Mouse (Mus musculus): ENCODE data around the gene Syt14. TPM values are rescaled to one million over a fixed set of nuclear protein-coding genes. Genes with fewer than 3 reads are reported as not detected.

Syt14 gene
- polyA plus RNA-seq, 1 experiment from 2014 or later = 0.62 TPM

- no peak overlapping the region for H3K9ac ChIP-seq (ENCODE audit: low read depth, low read length)
- H3K27ac ChIP-seq = no peak overlapping the region
- peak; percentile 48; the same call in 1 of the 2 replicates for TF ChIP-seq CTCF (IDR thresholded peaks at IDR 0.05; ENCODE audit: low read depth)
- no peaks in the 10 kb centered on the region for H3K36me3 ChIP-seq (ENCODE audit: insufficient read depth, low read length)
- H3K4me3 ChIP-seq (replicated peaks; ENCODE audit: low read depth, low read length) = no peak overlapping the region
- DNase-seq (ENCODE audit: low spot score) (peak; percentile 25), ATAC-seq (replicated peaks; ENCODE audit: low FRiP score, low read depth) (no peak)
- no peaks in the 10 kb centered on the region for H3K9me3 ChIP-seq (replicated peaks; ENCODE audit: low read length)
- 64% methylated on average over 2 of the region's 2 CpGs for WGBS
- no peaks in the 10 kb centered on the region; the same call in 1 of the 2 replicates for H3K4me1 ChIP-seq (replicated peaks; ENCODE audit: insufficient read depth, low read length)
- no peaks in the 10 kb centered on the region for H3K27me3 ChIP-seq (ENCODE audit: insufficient read depth, low read length)
- H3K4me2 ChIP-seq (ENCODE audit: low read length) = no peak overlapping the region
These were observed 152.8 kb downstream of the Syt14 start for GRCm38 (mm10) chr1:192882617-192883295.

- H3K9ac ChIP-seq (ENCODE audit: low read depth, low read length) = no peak overlapping the region
- DNase-seq (ENCODE audit: low spot score) (peak; percentile 27), ATAC-seq (replicated peaks; ENCODE audit: low FRiP score, low read depth) (no peak)
- peak; percentile 53 for TF ChIP-seq CTCF (IDR thresholded peaks at IDR 0.05; ENCODE audit: low read depth)
- no peak overlapping the region for H3K4me3 ChIP-seq (replicated peaks; ENCODE audit: low read depth, low read length)
- H3K36me3 ChIP-seq (ENCODE audit: insufficient read depth, low read length) = no peaks in the 10 kb centered on the region
- H3K9me3 ChIP-seq (replicated peaks; ENCODE audit: low read length) = no peaks in the 10 kb centered on the region
- WGBS = 85% methylated on average over 4 of the region's 4 CpGs
- H3K27ac ChIP-seq = no peak overlapping the region
- H3K4me2 ChIP-seq (ENCODE audit: low read length) = no peak overlapping the region
- no peaks in the 10 kb centered on the region for H3K27me3 ChIP-seq (ENCODE audit: insufficient read depth, low read length)
- H3K4me1 ChIP-seq (replicated peaks; ENCODE audit: insufficient read depth, low read length) = no peaks in the 10 kb centered on the region; the same call in 1 of the 2 replicates
These were observed 155.4 kb downstream of the Syt14 start for GRCm38 (mm10) chr1:192880130-192880529.

- H3K4me1 ChIP-seq (replicated peaks; ENCODE audit: insufficient read depth, low read length) = no peaks in the 10 kb centered on the region
- H3K9ac ChIP-seq (ENCODE audit: low read depth, low read length) = no peak overlapping the region
- no peak for DNase-seq (ENCODE audit: low spot score)
- no peak overlapping the region for H3K27ac ChIP-seq
- WGBS = 89% methylated on average over 7 of the region's 7 CpGs
- H3K4me3 ChIP-seq (replicated peaks; ENCODE audit: low read depth, low read length) = no peak overlapping the region
- no peak overlapping the region for H3K4me2 ChIP-seq (ENCODE audit: low read length)
- ATAC-seq (replicated peaks; ENCODE audit: low FRiP score, low read depth) = no peak
- no peaks in the 10 kb centered on the region for H3K36me3 ChIP-seq (ENCODE audit: insufficient read depth, low read length)
- TF ChIP-seq CTCF (IDR thresholded peaks at IDR 0.05; ENCODE audit: low read depth) = no peak
- no peaks in the 10 kb centered on the region for H3K27me3 ChIP-seq (ENCODE audit: insufficient read depth, low read length)
- no peaks in the 10 kb centered on the region for H3K9me3 ChIP-seq (replicated peaks; ENCODE audit: low read length)
These were observed 156.4 kb downstream of the Syt14 start for GRCm38 (mm10) chr1:192879086-192879580.

GRCm38 (mm10) chr1:192872841-192873240, 162.7 kb downstream of the Syt14 start:
- no peak for TF ChIP-seq CTCF (IDR thresholded peaks at IDR 0.05; ENCODE audit: low read depth)
- Histone ChIP-seq H3K36me3 (ENCODE audit: insufficient read depth, low read length) (no peaks in the 10 kb centered on the region), H3K4me3 (replicated peaks; ENCODE audit: low read depth, low read length) (no peak overlapping the region), H3K27ac (no peak overlapping the region), H3K27me3 (ENCODE audit: insufficient read depth, low read length) (no peaks in the 10 kb centered on the region), H3K9me3 (replicated peaks; ENCODE audit: low read length) (no peaks in the 10 kb centered on the region), H3K4me2 (ENCODE audit: low read length) (no peak overlapping the region), H3K4me1 (replicated peaks; ENCODE audit: insufficient read depth, low read length) (no peaks in the 10 kb centered on the region), H3K9ac (ENCODE audit: low read depth, low read length) (no peak overlapping the region)
- ATAC-seq (replicated peaks; ENCODE audit: low FRiP score, low read depth) (no peak), DNase-seq (ENCODE audit: low spot score) (no peak)
- 67% methylated on average over 5 of the region's 5 CpGs for WGBS

GRCm38 (mm10) chr1:192869761-192870160, 165.8 kb downstream of the Syt14 start:
- no peak overlapping the region for H3K9ac ChIP-seq (ENCODE audit: low read depth, low read length)
- H3K9me3 ChIP-seq (replicated peaks; ENCODE audit: low read length) = no peaks in the 10 kb centered on the region
- DNase-seq (ENCODE audit: low spot score) (no peak), ATAC-seq (replicated peaks; ENCODE audit: low FRiP score, low read depth) (no peak)
- H3K27me3 ChIP-seq (ENCODE audit: insufficient read depth, low read length) = no peaks in the 10 kb centered on the region
- no peak overlapping the region for H3K4me3 ChIP-seq (replicated peaks; ENCODE audit: low read depth, low read length)
- WGBS = 66% methylated on average over 1 of the region's 1 CpGs
- no peaks in the 10 kb centered on the region for H3K4me1 ChIP-seq (replicated peaks; ENCODE audit: insufficient read depth, low read length)
- H3K27ac ChIP-seq = no peak overlapping the region
- no peak overlapping the region for H3K4me2 ChIP-seq (ENCODE audit: low read length)
- TF ChIP-seq CTCF (IDR thresholded peaks at IDR 0.05; ENCODE audit: low read depth) = peak; percentile 38; the same call in 1 of the 2 replicates
- no peaks in the 10 kb centered on the region for H3K36me3 ChIP-seq (ENCODE audit: insufficient read depth, low read length)

- no peak overlapping the region for H3K4me3 ChIP-seq (replicated peaks; ENCODE audit: low read depth, low read length)
- no peaks in the 10 kb centered on the region for H3K27me3 ChIP-seq (ENCODE audit: insufficient read depth, low read length)
- peaks cover 11% of the 10 kb centered on the region; the same call in 1 of the 2 replicates for H3K4me1 ChIP-seq (replicated peaks; ENCODE audit: insufficient read depth, low read length)
- no peak for TF ChIP-seq CTCF (IDR thresholded peaks at IDR 0.05; ENCODE audit: low read depth)
- ATAC-seq (replicated peaks; ENCODE audit: low FRiP score, low read depth) (no peak), DNase-seq (ENCODE audit: low spot score) (no peak)
- H3K9ac ChIP-seq (ENCODE audit: low read depth, low read length) = no peak overlapping the region
- H3K27ac ChIP-seq = no peak overlapping the region
- WGBS = 52% methylated on average over 3 of the region's 3 CpGs
- no peak overlapping the region for H3K4me2 ChIP-seq (ENCODE audit: low read length)
- no peaks in the 10 kb centered on the region for H3K36me3 ChIP-seq (ENCODE audit: insufficient read depth, low read length)
- no peaks in the 10 kb centered on the region for H3K9me3 ChIP-seq (replicated peaks; ENCODE audit: low read length)
These were observed 171.1 kb downstream of the Syt14 start for GRCm38 (mm10) chr1:192864440-192864839.
